Mouse (Mus musculus): ENCODE data around the gene St3gal4. TPM values are rescaled to one million over a fixed set of nuclear protein-coding genes. Genes with fewer than 3 reads are reported as not detected.

Gene St3gal4
- polyA plus RNA-seq, 2 experiments: 14.5 to 35.6 TPM

DNA sequence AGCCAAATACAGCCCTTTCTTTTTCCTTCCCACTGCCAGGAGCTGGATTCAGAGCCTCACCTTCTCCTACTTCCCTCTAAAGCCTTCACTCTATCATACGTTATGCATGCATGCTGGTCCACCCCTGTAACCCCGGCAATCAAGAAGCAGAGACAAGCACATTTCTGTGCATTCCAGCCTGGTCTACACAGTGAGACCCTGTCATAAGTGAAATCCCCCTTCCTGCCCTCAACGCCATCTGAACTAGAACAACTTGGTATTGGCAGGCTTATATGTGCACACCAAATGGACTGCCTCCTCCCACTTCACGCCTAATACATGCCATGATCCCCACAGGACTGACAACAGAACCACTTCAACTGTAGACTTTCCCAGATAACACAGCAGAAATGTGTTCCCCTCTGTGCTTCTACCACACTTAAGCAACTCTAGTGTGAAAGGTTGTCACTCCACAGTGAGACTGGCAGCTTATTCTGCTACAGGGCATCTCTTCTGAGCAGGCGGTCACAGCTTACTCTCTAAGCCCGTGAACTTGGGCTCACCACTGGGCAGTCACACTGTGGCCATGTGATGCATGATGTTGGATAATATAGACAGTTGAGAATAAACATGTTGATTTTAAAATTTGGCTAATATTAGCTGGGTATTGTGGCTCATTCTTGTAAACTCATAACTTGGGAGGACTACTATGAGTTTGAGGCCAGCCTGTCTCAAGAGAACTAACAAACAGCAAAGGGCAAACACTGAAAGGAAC, 68.2 kb downstream of the St3gal4 start:
- no peaks in the 10 kb centered on the region for H3K9me3 ChIP-seq (ENCODE audit: control insufficient read depth, low read length)
- no peak for TF ChIP-seq POLR2A (IDR thresholded peaks at IDR 0.05; ENCODE audit: borderline replicate concordance, extremely low read depth, insufficient read depth, insufficient read length)
- H3K27ac ChIP-seq (replicated peaks; ENCODE audit: low read depth, low read length): no peak overlapping the region
- peaks cover 9% of the 10 kb centered on the region for H3K4me1 ChIP-seq (ENCODE audit: control insufficient read depth, insufficient read depth, low read length)
- ATAC-seq (ENCODE audit: low FRiP score, low read depth) (no peak), DNase-seq (ENCODE audit: low spot score) (no peak)
- H3K9ac ChIP-seq (ENCODE audit: low read depth, low read length, severe bottlenecking): no peak overlapping the region
- no peak overlapping the region for H3K4me3 ChIP-seq (replicated peaks; ENCODE audit: low read length)
- H3K36me3 ChIP-seq (ENCODE audit: control insufficient read depth, insufficient read depth, low read length): peaks cover 56% of the 10 kb centered on the region
- no peaks in the 10 kb centered on the region for H3K27me3 ChIP-seq (ENCODE audit: control insufficient read depth, insufficient read depth, low read length)
- no peak overlapping the region for H3K4me2 ChIP-seq (replicated peaks; ENCODE audit: low read depth, low read length, severe bottlenecking)
- WGBS: 92% methylated on average over 6 of the region's 6 CpGs

DNA sequence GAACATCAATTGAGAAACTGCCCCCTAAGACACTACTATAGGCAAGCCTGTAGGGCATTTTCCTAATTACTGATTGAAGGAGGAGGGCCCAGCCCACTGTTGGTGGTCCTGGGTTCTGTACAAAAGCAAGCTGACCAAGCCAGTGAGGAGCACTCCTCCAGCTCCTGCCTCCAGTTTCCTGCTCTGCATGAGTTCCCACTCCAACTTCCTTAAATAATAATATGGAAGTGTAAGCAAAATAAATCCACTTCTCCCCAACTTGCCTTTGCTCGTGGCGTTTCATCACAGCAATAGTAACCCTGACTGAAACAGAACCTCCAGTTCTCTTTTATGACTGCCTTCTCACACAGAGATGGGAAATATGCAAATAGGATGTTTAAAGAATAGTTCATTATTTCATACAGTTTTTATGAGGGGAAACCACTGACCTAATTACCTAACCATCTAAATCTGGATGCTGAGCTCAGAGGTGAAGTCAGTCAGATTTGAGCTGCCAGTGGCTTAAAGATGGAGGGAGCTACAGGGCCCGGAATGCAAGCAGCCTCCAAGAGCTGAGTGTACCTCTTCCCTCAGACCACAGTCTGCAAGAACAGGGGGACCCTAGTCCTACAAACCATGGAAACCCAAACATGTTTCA, 69.1 kb downstream of the St3gal4 start:
- Histone ChIP-seq H3K27me3 (ENCODE audit: control insufficient read depth, insufficient read depth, low read length) (no peaks in the 10 kb centered on the region), H3K9me3 (ENCODE audit: control insufficient read depth, low read length) (no peaks in the 10 kb centered on the region), H3K27ac (replicated peaks; ENCODE audit: low read depth, low read length) (no peak overlapping the region), H3K36me3 (ENCODE audit: control insufficient read depth, insufficient read depth, low read length) (peaks cover 56% of the 10 kb centered on the region), H3K4me2 (replicated peaks; ENCODE audit: low read depth, low read length, severe bottlenecking) (no peak overlapping the region), H3K4me3 (replicated peaks; ENCODE audit: low read length) (no peak overlapping the region), H3K4me1 (ENCODE audit: control insufficient read depth, insufficient read depth, low read length) (peaks cover 18% of the 10 kb centered on the region), H3K9ac (ENCODE audit: low read depth, low read length, severe bottlenecking) (no peak overlapping the region)
- 75% methylated on average over 3 of the region's 3 CpGs for WGBS
- no peak for TF ChIP-seq POLR2A (IDR thresholded peaks at IDR 0.05; ENCODE audit: borderline replicate concordance, extremely low read depth, insufficient read depth, insufficient read length)
- ATAC-seq (ENCODE audit: low FRiP score, low read depth) (no peak), DNase-seq (ENCODE audit: low spot score) (no peak)

DNA sequence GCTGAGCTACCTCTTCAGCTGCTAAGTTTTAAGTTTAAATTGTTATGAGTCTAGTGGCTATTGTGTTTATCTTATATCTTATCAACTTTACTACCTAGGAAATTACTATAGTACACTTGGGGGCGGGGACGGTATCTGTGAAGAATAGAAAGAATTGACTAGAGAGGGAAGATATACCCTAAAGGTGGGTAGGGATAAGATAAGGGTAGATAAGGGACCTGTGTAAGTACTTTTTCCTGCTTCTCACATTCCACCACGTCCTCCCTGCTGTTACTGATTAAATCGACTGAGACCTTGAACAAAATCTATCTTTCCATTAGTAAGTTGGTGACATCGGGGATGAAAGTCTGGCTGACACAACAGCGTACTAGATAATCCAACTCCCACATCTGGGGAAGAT, 70.6 kb downstream of the St3gal4 start:
- TF ChIP-seq POLR2A (IDR thresholded peaks at IDR 0.05; ENCODE audit: borderline replicate concordance, extremely low read depth, insufficient read depth, insufficient read length): no peak
- H3K27me3 ChIP-seq (ENCODE audit: control insufficient read depth, insufficient read depth, low read length): no peaks in the 10 kb centered on the region
- H3K4me3 ChIP-seq (replicated peaks; ENCODE audit: low read length): no peak overlapping the region
- WGBS: 85% methylated on average over 6 of the region's 6 CpGs
- peaks cover 34% of the 10 kb centered on the region for H3K4me1 ChIP-seq (ENCODE audit: control insufficient read depth, insufficient read depth, low read length)
- H3K9ac ChIP-seq (ENCODE audit: low read depth, low read length, severe bottlenecking): no peak overlapping the region
- H3K9me3 ChIP-seq (ENCODE audit: control insufficient read depth, low read length): no peaks in the 10 kb centered on the region
- ATAC-seq (ENCODE audit: low FRiP score, low read depth) (no peak), DNase-seq (ENCODE audit: low spot score) (no peak)
- H3K36me3 ChIP-seq (ENCODE audit: control insufficient read depth, insufficient read depth, low read length): peaks cover 44% of the 10 kb centered on the region
- no peak overlapping the region for H3K27ac ChIP-seq (replicated peaks; ENCODE audit: low read depth, low read length)
- no peak overlapping the region for H3K4me2 ChIP-seq (replicated peaks; ENCODE audit: low read depth, low read length, severe bottlenecking)

DNA sequence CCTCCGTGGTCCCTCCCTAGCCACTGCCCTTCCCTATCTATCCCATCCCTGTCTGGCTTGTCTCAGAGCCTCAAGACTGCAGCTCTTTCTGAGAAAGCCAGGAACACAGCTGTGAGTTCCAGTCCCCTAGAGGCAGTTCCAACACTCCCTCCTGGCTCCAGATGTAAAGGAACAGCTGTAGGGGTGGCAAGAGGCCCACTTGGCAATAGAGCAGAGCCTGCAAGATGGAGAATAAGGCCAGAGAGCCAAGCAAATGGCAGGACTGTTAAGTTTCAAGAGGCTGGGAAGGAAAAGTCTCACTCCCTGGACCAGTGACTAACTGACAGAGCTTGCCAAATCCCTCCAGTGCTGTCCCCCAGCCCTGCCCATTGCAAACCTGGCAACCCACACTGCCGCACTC, 73.3 kb downstream of the St3gal4 start:
- peak overlapping the region; percentile 57 for H3K27ac ChIP-seq (replicated peaks; ENCODE audit: low read depth, low read length)
- peaks cover 19% of the 10 kb centered on the region for H3K36me3 ChIP-seq (ENCODE audit: control insufficient read depth, insufficient read depth, low read length)
- peaks cover 47% of the 10 kb centered on the region for H3K4me1 ChIP-seq (ENCODE audit: control insufficient read depth, insufficient read depth, low read length)
- no peaks in the 10 kb centered on the region for H3K27me3 ChIP-seq (ENCODE audit: control insufficient read depth, insufficient read depth, low read length)
- no peak overlapping the region for H3K9ac ChIP-seq (ENCODE audit: low read depth, low read length, severe bottlenecking)
- DNase-seq (ENCODE audit: low spot score) (peak; percentile 93), ATAC-seq (ENCODE audit: low FRiP score, low read depth) (peak; percentile 75)
- 39% methylated on average over 2 of the region's 2 CpGs for WGBS
- no peaks in the 10 kb centered on the region for H3K9me3 ChIP-seq (ENCODE audit: control insufficient read depth, low read length)
- no peak overlapping the region for H3K4me2 ChIP-seq (replicated peaks; ENCODE audit: low read depth, low read length, severe bottlenecking)
- TF ChIP-seq POLR2A (IDR thresholded peaks at IDR 0.05; ENCODE audit: borderline replicate concordance, extremely low read depth, insufficient read depth, insufficient read length): no peak
- H3K4me3 ChIP-seq (replicated peaks; ENCODE audit: low read length): no peak overlapping the region

DNA sequence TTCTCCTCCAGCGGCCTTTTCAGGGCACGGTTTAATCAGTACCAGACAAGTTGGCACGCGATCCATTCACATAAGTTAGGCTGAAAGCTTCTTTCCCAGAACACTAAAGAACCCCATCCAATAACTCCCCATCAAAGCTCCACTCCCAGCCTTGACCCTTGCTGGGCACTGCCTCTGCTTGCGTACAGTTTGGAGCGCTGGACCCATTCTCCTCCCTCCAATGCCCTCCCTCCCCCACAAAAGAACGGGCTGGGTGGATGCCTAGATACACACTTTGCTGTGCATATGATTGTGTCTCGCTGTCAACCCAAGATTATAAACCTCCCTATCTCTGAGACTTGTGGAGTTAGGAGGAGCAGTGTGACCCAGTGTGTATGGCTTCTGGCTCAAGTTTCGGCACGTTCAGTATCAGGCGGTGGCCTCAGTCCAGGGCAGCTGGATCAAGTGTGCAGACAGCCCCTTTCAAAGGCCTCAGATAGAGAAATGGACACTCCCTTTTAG, 74.0 kb downstream of the St3gal4 start:
- Histone ChIP-seq H3K9me3 (ENCODE audit: control insufficient read depth, low read length) (no peaks in the 10 kb centered on the region), H3K9ac (ENCODE audit: low read depth, low read length, severe bottlenecking) (no peak overlapping the region), H3K4me2 (replicated peaks; ENCODE audit: low read depth, low read length, severe bottlenecking) (no peak overlapping the region), H3K36me3 (ENCODE audit: control insufficient read depth, insufficient read depth, low read length) (peaks cover 14% of the 10 kb centered on the region), H3K4me3 (replicated peaks; ENCODE audit: low read length) (no peak overlapping the region), H3K27me3 (ENCODE audit: control insufficient read depth, insufficient read depth, low read length) (no peaks in the 10 kb centered on the region), H3K27ac (replicated peaks; ENCODE audit: low read depth, low read length) (peak overlapping the region; percentile 57), H3K4me1 (ENCODE audit: control insufficient read depth, insufficient read depth, low read length) (peaks cover 47% of the 10 kb centered on the region)
- 31% methylated on average over 11 of the region's 11 CpGs for WGBS
- TF ChIP-seq POLR2A (IDR thresholded peaks at IDR 0.05; ENCODE audit: borderline replicate concordance, extremely low read depth, insufficient read depth, insufficient read length): no peak
- DNase-seq (ENCODE audit: low spot score) (peak; percentile 66), ATAC-seq (ENCODE audit: low FRiP score, low read depth) (0 out of 2 replicates have a peak, but pooled peaks have one; percentile 1)
